Mouse (Mus musculus) midbrain, embryonic 11.5 days (tissue): ENCODE results near the gene Krtap1-3. TPM values are rescaled to one million over a fixed set of nuclear protein-coding genes. Genes with fewer than 3 reads are reported as not detected.

Experiments used
- ATAC-seq: fragments of 200-750 bp; cut with Nextera tagmentation; 2 replicates; pipeline ENCODE4 v1.8.0; 2017; ENCODE audit warnings: moderate TSS enrichment, moderate library complexity; ENCODE audit not compliant: low FRiP score
- DNase-seq: peaks from one replicate; pipeline ENCODE4 v3.0.0; 2015; ENCODE audit warnings: low spot score; ENCODE audit errors: missing footprints
- H3K27ac ChIP-seq: fragments of 300-500 bp; sonication (generic); 2 replicates; pipeline ENCODE4 v1.5.1; 2014; ENCODE audit warnings: low read depth, low read length
- H3K27me3 ChIP-seq: fragments of 300-500 bp; sonication (generic); 2 replicates; pipeline ENCODE4 v1.6.1; 2014; ENCODE audit warnings: mild to moderate bottlenecking, low read length, moderate library complexity, mixed read lengths; ENCODE audit not compliant: control insufficient read depth, insufficient read depth
- H3K36me3 ChIP-seq: fragments of 300-500 bp; sonication (generic); 2 replicates; pipeline ENCODE4 v1.6.1; 2014; ENCODE audit warnings: mild to moderate bottlenecking, low read length, moderate library complexity, mixed read lengths; ENCODE audit not compliant: control insufficient read depth, insufficient read depth
- H3K4me1 ChIP-seq: fragments of 300-500 bp; sonication (generic); 2 replicates; pipeline ENCODE4 v1.6.1; 2014; ENCODE audit warnings: low read length; ENCODE audit not compliant: control insufficient read depth, insufficient read depth
- H3K4me2 ChIP-seq: fragments of 300-500 bp; sonication (generic); 2 replicates; pipeline ENCODE4 v1.6.1; 2014; ENCODE audit warnings: mild to moderate bottlenecking, moderate library complexity
- H3K4me3 ChIP-seq: fragments of 300-500 bp; sonication (generic); 2 replicates; pipeline ENCODE4 v1.5.1; 2014; ENCODE audit warnings: low read depth, low read length
- H3K9ac ChIP-seq: fragments of 300-500 bp; sonication (generic); 2 replicates; pipeline ENCODE4 v1.6.1; 2014; ENCODE audit warnings: low read length
- H3K9me3 ChIP-seq: fragments of 300-500 bp; sonication (generic); 2 replicates; pipeline ENCODE4 v1.6.1; 2016; ENCODE audit warnings: low read length; ENCODE audit not compliant: control insufficient read depth
- WGBS: fragments of 180-500 bp; shearing (Covaris S2); extraction: QIAGEN DNeasy Blood & Tissue Kit; methylation state at CpG from one replicate; pipeline ENCODE4 v1.1.7; 2014; 5-methylcytosine and 5-hydroxymethylcytosine counted together
- polyA plus RNA-seq: library from polyadenylated mRNA; unstranded; fragments of >200 nt; fragmentation: Nextera tagmentation; extraction: Ambion mirVana; gene quantifications from 2 replicates; pipeline ENCODE4 v1.2.1, GENCODE M21; 2014

Krtap1-3 gene
- polyA plus RNA-seq, 1 experiment from 2014 or later, result not detected

GRCm38 (mm10) chr11:99574106-99574505 is 17.0 kb downstream of the Krtap1-3 start:
- Histone ChIP-seq H3K4me3 (no peak overlapping the region), H3K36me3 (no peaks in the 10 kb centered on the region), H3K9ac (no peak overlapping the region), H3K4me2 (peak overlapping the region; percentile 1; the same call in 1 of the 2 replicates), H3K27ac (no peak overlapping the region), H3K9me3 (no peaks in the 10 kb centered on the region), H3K27me3 (no peaks in the 10 kb centered on the region), H3K4me1 (no peaks in the 10 kb centered on the region)
- under 1% methylated on average over 7 of the region's 7 CpGs for WGBS
- DNase-seq (peak; percentile 96), ATAC-seq (peak; percentile 85)

- Histone ChIP-seq H3K9ac (no peak overlapping the region), H3K4me2 (no peak overlapping the region), H3K27ac (no peak overlapping the region), H3K9me3 (no peaks in the 10 kb centered on the region), H3K4me1 (no peaks in the 10 kb centered on the region), H3K36me3 (no peaks in the 10 kb centered on the region), H3K27me3 (no peaks in the 10 kb centered on the region), H3K4me3 (no peak overlapping the region)
- no peak for ATAC-seq
- 19% methylated on average over 4 of the region's 4 CpGs for WGBS
- peak; percentile 87 for DNase-seq
Measured at GRCm38 (mm10) chr11:99573164-99573563, 18.0 kb downstream of the Krtap1-3 start.

- no peaks in the 10 kb centered on the region for H3K4me1 ChIP-seq
- H3K27ac ChIP-seq, result no peak within 1 kb of the TSS
- H3K36me3 ChIP-seq, result no peaks in the 10 kb centered on the region
- H3K4me2 ChIP-seq, result no peak within 1 kb of the TSS
- H3K27me3 ChIP-seq, result no peaks in the 10 kb centered on the region
- H3K4me3 ChIP-seq, result no peak within 1 kb of the TSS
- 87% methylated on average over 7 of the region's 7 CpGs for WGBS
- no peak within 1 kb of the TSS for H3K9ac ChIP-seq
- DNase-seq (no peak), ATAC-seq (no peak)
- no peaks in the 10 kb centered on the region for H3K9me3 ChIP-seq
Measured at GRCm38 (mm10) chr11:99566530-99566929, 24.6 kb downstream of the Krtap1-3 start, which contains the start of gene Krtap3-1. Gene Krtap3-1 (minus strand): TSS chr11:99566630.

- Histone ChIP-seq H3K27me3 (no peaks in the 10 kb centered on the region), H3K27ac (no peak overlapping the region), H3K4me1 (no peaks in the 10 kb centered on the region), H3K9ac (no peak overlapping the region), H3K36me3 (no peaks in the 10 kb centered on the region), H3K4me3 (no peak overlapping the region), H3K4me2 (no peak overlapping the region), H3K9me3 (no peaks in the 10 kb centered on the region)
- DNase-seq (no peak), ATAC-seq (no peak)
- 76% methylated on average over 6 of the region's 6 CpGs for WGBS
Measured at GRCm38 (mm10) chr11:99562580-99562979, 28.6 kb downstream of the Krtap1-3 start.

GRCm38 (mm10) chr11:99559366-99559765 is 31.8 kb downstream of the Krtap1-3 start, which contains the start of gene Gm11939:
Gene Gm11939 (minus strand): TSS chr11:99559466.
- H3K4me2 ChIP-seq, result no peak within 1 kb of the TSS
- WGBS, result 93% methylated on average over 9 of the region's 9 CpGs
- DNase-seq, result no peak
- no peaks in the 10 kb centered on the region for H3K9me3 ChIP-seq
- H3K4me1 ChIP-seq, result no peaks in the 10 kb centered on the region
- H3K9ac ChIP-seq, result no peak within 1 kb of the TSS
- no peak within 1 kb of the TSS for H3K4me3 ChIP-seq
- H3K27me3 ChIP-seq, result no peaks in the 10 kb centered on the region
- no peak within 1 kb of the TSS for H3K27ac ChIP-seq
- H3K36me3 ChIP-seq, result no peaks in the 10 kb centered on the region
- ATAC-seq, result no peak

GRCm38 (mm10) chr11:99557976-99558745 is 33.0 kb downstream of the Krtap1-3 start:
- Histone ChIP-seq H3K9ac (no peak overlapping the region), H3K9me3 (no peaks in the 10 kb centered on the region), H3K27me3 (no peaks in the 10 kb centered on the region), H3K4me2 (no peak overlapping the region), H3K27ac (no peak overlapping the region), H3K36me3 (no peaks in the 10 kb centered on the region), H3K4me3 (no peak overlapping the region), H3K4me1 (no peaks in the 10 kb centered on the region)
- ATAC-seq (no peak), DNase-seq (no peak)
- 84% methylated on average over 3 of the region's 3 CpGs for WGBS

- Histone ChIP-seq H3K9ac (no peak within 1 kb of the TSS), H3K4me1 (no peaks in the 10 kb centered on the region), H3K4me2 (no peak within 1 kb of the TSS), H3K4me3 (no peak within 1 kb of the TSS), H3K27ac (no peak within 1 kb of the TSS), H3K27me3 (no peaks in the 10 kb centered on the region), H3K9me3 (no peaks in the 10 kb centered on the region), H3K36me3 (no peaks in the 10 kb centered on the region)
- ATAC-seq (no peak), DNase-seq (no peak)
- WGBS, result 100% methylated on average over 1 of the region's 2 CpGs
Measured at GRCm38 (mm10) chr11:99556753-99557152, 34.4 kb downstream of the Krtap1-3 start, which contains the start of gene Krtap3-2. Gene Krtap3-2 (minus strand): TSS chr11:99556853.

- no peak for DNase-seq
- WGBS, result 84% methylated on average over 2 of the region's 2 CpGs
- H3K4me3 ChIP-seq, result no peak overlapping the region
- no peak for ATAC-seq
- no peaks in the 10 kb centered on the region for H3K4me1 ChIP-seq
- no peaks in the 10 kb centered on the region for H3K36me3 ChIP-seq
- H3K4me2 ChIP-seq, result no peak overlapping the region
- H3K9ac ChIP-seq, result no peak overlapping the region
- H3K27ac ChIP-seq, result no peak overlapping the region
- no peaks in the 10 kb centered on the region for H3K27me3 ChIP-seq
- no peaks in the 10 kb centered on the region for H3K9me3 ChIP-seq
Measured at GRCm38 (mm10) chr11:99556195-99556594, 34.9 kb downstream of the Krtap1-3 start.

- no peak within 1 kb of the TSS for H3K27ac ChIP-seq
- WGBS, result 81% methylated on average over 4 of the region's 4 CpGs
Measured at GRCm38 (mm10) chr11:99550765-99551164, 40.4 kb downstream of the Krtap1-3 start, which contains the start of gene Krtap3-3. Gene Krtap3-3 (minus strand): TSS chr11:99550865.

More at GRCm38 (mm10) chr11:99550765-99551164, 40.4 kb downstream of the Krtap1-3 start, which contains the start of gene Krtap3-3:
- Histone ChIP-seq H3K9me3 (no peaks in the 10 kb centered on the region), H3K9ac (no peak within 1 kb of the TSS), H3K4me1 (no peaks in the 10 kb centered on the region), H3K27me3 (no peaks in the 10 kb centered on the region), H3K4me3 (no peak within 1 kb of the TSS), H3K36me3 (no peaks in the 10 kb centered on the region), H3K4me2 (no peak within 1 kb of the TSS)
- ATAC-seq (no peak), DNase-seq (no peak)
